In genomic region chr11:8624179-8624886, GRCm38 (mm10) we compare ENCODE assay signal across 9 mouse cellular contexts. TPM values are rescaled to one million over a fixed set of nuclear protein-coding genes. Genes with fewer than 3 reads are reported as not detected.
DNase-seq lines count a peak whose midpoint lies in the region; ATAC-seq and TF ChIP-seq lines count a peak whose summit lies in the region.
"Had no signal": no experiment of that assay in that cellular context is flagged by ENCODE, and none has a peak within 500 bp of the region (broad histone marks: within the 10 kb centered on the region; RNA-seq: fewer than 3 reads in every experiment).

No protein-coding gene starts in this region.

- TF ChIP-seq CTCF in cortical plate, adult 2 months (IDR thresholded peaks at IDR 0.05; ENCODE audit: extremely low read depth, insufficient read depth, low read length), result no peak
- TF ChIP-seq CTCF in intestine, postnatal 0 days (IDR thresholded peaks at IDR 0.05; ENCODE audit: low read depth), result no peak; the same call in 1 of the 2 replicates

- H3K9ac ChIP-seq in intestine, postnatal 0 days (ENCODE audit: low read depth, low read length), result peak overlapping the region; percentile 65
- H3K9ac ChIP-seq in limb, embryonic 15.5 days, result peak overlapping the region; percentile 76
- peak overlapping the region; percentile 83 for H3K9ac ChIP-seq in neural tube, embryonic 11.5 days (ENCODE audit: low read length)

- no peaks in the 10 kb centered on the region for H3K4me1 ChIP-seq in cortical plate, adult 2 months (ENCODE audit: control insufficient read depth, insufficient read depth, low read length)
- H3K4me1 ChIP-seq in intestine, postnatal 0 days (replicated peaks; ENCODE audit: control insufficient read depth, insufficient read depth, low read length), result peaks cover 13% of the 10 kb centered on the region
- peaks cover 52% of the 10 kb centered on the region for H3K4me1 ChIP-seq in limb, embryonic 15.5 days
- no peaks in the 10 kb centered on the region for H3K4me1 ChIP-seq in neural tube, embryonic 11.5 days (ENCODE audit: control insufficient read depth, insufficient read depth, low read length)

- peak; percentile 96 for DNase-seq in heart, adult 11 months
- no peak for DNase-seq in heart, adult 8-10 months (ENCODE audit: low spot score)
- DNase-seq in gastrocnemius, postnatal 25 days, result peak; percentile 41
- peak; percentile 75 for DNase-seq in neural tube, embryonic 11.5 days (ENCODE audit: low spot score)
- peak; percentile 19 for DNase-seq in thymus, postnatal 25 days

- H3K27ac ChIP-seq in cortical plate, adult 2 months (ENCODE audit: insufficient read depth, low read length), result no peak overlapping the region
- H3K27ac ChIP-seq in intestine, postnatal 0 days (ENCODE audit: low read depth, low read length), result no peak overlapping the region; the same call in 1 of the 2 replicates
- H3K27ac ChIP-seq in limb, embryonic 15.5 days, result peak overlapping the region; percentile 96
- peak overlapping the region; percentile 21; the same call in 1 of the 2 replicates for H3K27ac ChIP-seq in neural tube, embryonic 11.5 days (ENCODE audit: low read depth, low read length)

- 0 out of 2 replicates have a peak, but pooled peaks cover 5% of the 10 kb centered on the region for H3K36me3 ChIP-seq in intestine, postnatal 0 days (ENCODE audit: control insufficient read depth, insufficient read depth)
- 0 out of 2 replicates have a peak, but pooled peaks cover 2% of the 10 kb centered on the region for H3K36me3 ChIP-seq in limb, embryonic 15.5 days
- H3K36me3 ChIP-seq in neural tube, embryonic 11.5 days (ENCODE audit: control insufficient read depth, insufficient read depth, low read length), result no peaks in the 10 kb centered on the region
- H3K36me3 ChIP-seq: G1E had no signal

- H3K4me2 ChIP-seq in intestine, postnatal 0 days (replicated peaks; ENCODE audit: low read depth), result peak overlapping the region; percentile 100
- H3K4me2 ChIP-seq in limb, embryonic 15.5 days, result peak overlapping the region; percentile 93
- H3K4me2 ChIP-seq in neural tube, embryonic 11.5 days (ENCODE audit: low read depth), result peak overlapping the region; percentile 97

- peak; percentile 39 for ATAC-seq in intestine, postnatal 0 days
- peak; percentile 74 for ATAC-seq in limb, embryonic 15.5 days (ENCODE audit: insufficient number of reproducible peaks, low FRiP score, low TSS enrichment, low read depth)
- ATAC-seq in neural tube, embryonic 11.5 days (ENCODE audit: insufficient read depth, low FRiP score, low TSS enrichment), result peak; percentile 68

- H3K9me3 ChIP-seq in intestine, postnatal 0 days (ENCODE audit: control insufficient read depth), result no peaks in the 10 kb centered on the region
- no peaks in the 10 kb centered on the region for H3K9me3 ChIP-seq in limb, embryonic 15.5 days
- H3K9me3 ChIP-seq in neural tube, embryonic 11.5 days (ENCODE audit: control insufficient read depth, low read length), result no peaks in the 10 kb centered on the region

- under 1% methylated on average over 72 of the region's 74 CpGs for WGBS in intestine, postnatal 0 days
- WGBS in limb, embryonic 15.5 days, result 1% methylated on average over 73 of the region's 74 CpGs
- under 1% methylated on average over 74 of the region's 74 CpGs for WGBS in neural tube, embryonic 11.5 days

- TF ChIP-seq POLR2A in cortical plate, adult 2 months (IDR thresholded peaks at IDR 0.05; ENCODE audit: extremely low read depth, insufficient read depth, low read length), result no peak

- H3K27me3 ChIP-seq in intestine, postnatal 0 days (replicated peaks; ENCODE audit: control insufficient read depth, insufficient read depth, low read length), result no peaks in the 10 kb centered on the region
- no peaks in the 10 kb centered on the region for H3K27me3 ChIP-seq in limb, embryonic 15.5 days
- H3K27me3 ChIP-seq in neural tube, embryonic 11.5 days (ENCODE audit: control insufficient read depth, insufficient read depth, low read length), result no peaks in the 10 kb centered on the region

- peak overlapping the region; percentile 40 for H3K4me3 ChIP-seq in cortical plate, adult 2 months (ENCODE audit: insufficient read depth, low read length)
- H3K4me3 ChIP-seq in intestine, postnatal 0 days (ENCODE audit: low read depth, low read length), result peak overlapping the region; percentile 69
- H3K4me3 ChIP-seq in limb, embryonic 15.5 days, result peak overlapping the region; percentile 73
- peak overlapping the region; percentile 64 for H3K4me3 ChIP-seq in neural tube, embryonic 11.5 days (ENCODE audit: low read depth, low read length)

RNA-seq across cellular contexts. Expression of gene Tns3, which starts 40.0 kb away (rescaled TPM):
- total RNA-seq in heart, adult 8-10 months (2022), result 10 to 100 TPM; 22.9 to 25.7 (median 23.7) TPM
- polyA plus RNA-seq in cortical plate, adult 2 months (2012; rRNA removed), result 23.7 and 24.2 TPM in 2 replicates
- 1 to 10 TPM; 6.6 to 7.1 TPM for total RNA-seq in gastrocnemius, postnatal 25 days (2021)
- 10.5 and 11.4 TPM in 2 replicates for polyA plus RNA-seq in intestine, postnatal 0 days (2015; fragmentation: Nextera tagmentation; extraction: Ambion mirVana)
- 26.8 and 31.6 TPM in 2 replicates for polyA plus RNA-seq in limb, embryonic 15.5 days (2015; fragmentation: Nextera tagmentation; extraction: Ambion mirVana)
- 10.1 and 11.7 TPM in 2 replicates for polyA plus RNA-seq in neural tube, embryonic 11.5 days (2014; fragmentation: Nextera tagmentation; extraction: Ambion mirVana)
- polyA plus RNA-seq: G1E had no signal

Comparison
In these comparisons a context has a peak if more than half of its experiments do, and no peak if none do; other contexts are left out.
1. H3K27ac ChIP-seq: peak in limb, embryonic 15.5 days (single experiment) and neural tube, embryonic 11.5 days (single experiment); none in cortical plate, adult 2 months (single experiment) and intestine, postnatal 0 days (single experiment).
2. Peak in every context shown above with its lines, with median percentiles within 50 percentile points of each other: H3K4me3 ChIP-seq, ATAC-seq, H3K4me2 ChIP-seq and H3K9ac ChIP-seq.